Mouse (Mus musculus) thymus, postnatal 14 days (tissue): ENCODE measurements around the gene Zpbp2.
A peak's percentile ranks its signal among the peaks of the same experiment; 100 is the strongest.

Source experiments
- DNase-seq: peaks from one replicate; pipeline ENCODE4 v3.0.0; 2021

Gene Zpbp2

GRCm38 (mm10) chr11:98550975-98551828, at the start of gene Zpbp2:
Gene Zpbp2 (plus strand): TSS chr11:98551097.
- peak; percentile 97 for DNase-seq

- no peak for DNase-seq
These were observed 46.0 kb upstream of the Zpbp2 start for GRCm38 (mm10) chr11:98504926-98505325.

- DNase-seq, result no peak
These were observed 41.5 kb upstream of the Zpbp2 start for GRCm38 (mm10) chr11:98509434-98509833.

GRCm38 (mm10) chr11:98510125-98510524, 40.8 kb upstream of the Zpbp2 start:
- no peak for DNase-seq

- peak; percentile 64 for DNase-seq
These were observed 38.0 kb upstream of the Zpbp2 start for GRCm38 (mm10) chr11:98512881-98513280.

- no peak for DNase-seq
These were observed 37.5 kb upstream of the Zpbp2 start for GRCm38 (mm10) chr11:98513356-98513936.

- no peak for DNase-seq
These were observed 30.4 kb upstream of the Zpbp2 start for GRCm38 (mm10) chr11:98520468-98520867.

GRCm38 (mm10) chr11:98525140-98525539, 25.8 kb upstream of the Zpbp2 start:
- DNase-seq, result peak; percentile 84

- peak; percentile 76 for DNase-seq
These were observed 24.0 kb upstream of the Zpbp2 start for GRCm38 (mm10) chr11:98526824-98527461.

- no peak for DNase-seq
These were observed 13.3 kb upstream of the Zpbp2 start for GRCm38 (mm10) chr11:98537480-98538034.

GRCm38 (mm10) chr11:98540319-98540718, 10.6 kb upstream of the Zpbp2 start:
- peak; percentile 41 for DNase-seq

- DNase-seq, result no peak
These were observed 8.3 kb upstream of the Zpbp2 start for GRCm38 (mm10) chr11:98542553-98542952.

GRCm38 (mm10) chr11:98543414-98543813, 7.5 kb upstream of the Zpbp2 start:
- no peak for DNase-seq

- DNase-seq, result peak; percentile 32
These were observed 5.8 kb upstream of the Zpbp2 start for GRCm38 (mm10) chr11:98544890-98545677.

- DNase-seq, result peak; percentile 88
These were observed 5.1 kb upstream of the Zpbp2 start, which contains the start of gene Ikzf3 for GRCm38 (mm10) chr11:98545711-98546231. Gene Ikzf3 (minus strand): TSS chr11:98546031.

GRCm38 (mm10) chr11:98546529-98547307, 4.2 kb upstream of the Zpbp2 start:
- peak; percentile 53 for DNase-seq

GRCm38 (mm10) chr11:98547308-98547693, 3.6 kb upstream of the Zpbp2 start:
- no peak for DNase-seq

GRCm38 (mm10) chr11:98549363-98549762, 1.5 kb upstream of the Zpbp2 start:
- no peak for DNase-seq

- peak; percentile 49 for DNase-seq
These were observed 454 bp upstream of the Zpbp2 start for GRCm38 (mm10) chr11:98550311-98550974.

GRCm38 (mm10) chr11:98553966-98554365, 3.1 kb downstream of the Zpbp2 start:
- no peak for DNase-seq
